Mouse (Mus musculus) gastrocnemius, adult 2 months (tissue): ENCODE measurements around the gene Strada. TPM values are rescaled to one million over a fixed set of nuclear protein-coding genes. Genes with fewer than 3 reads are reported as not detected.
A peak's percentile ranks its signal among the peaks of the same experiment; 100 is the strongest.

Source experiments
- DNase-seq: peaks from one replicate; pipeline ENCODE4 v3.0.0; 2022
- H3K27ac ChIP-seq: fragments of 200-600 bp; 2 replicates; pipeline ENCODE4 v1.8.1; 2022; ENCODE audit warnings: mild to moderate bottlenecking
- H3K4me3 ChIP-seq: fragments of 200-600 bp; 2 replicates; pipeline ENCODE4 v1.8.1; 2022; ENCODE audit warnings: mild to moderate bottlenecking, moderate library complexity
- CTCF ChIP-seq: fragments of 200-600 bp; IDR thresholded peaks from 2 replicates; pipeline ENCODE4 v1.8.1; 2022; ENCODE audit warnings: antibody characterized with exemption, mild to moderate bottlenecking, moderate library complexity
- intact Hi-C: fragments of 180-260 bp; cut with DNase I; formaldehyde crosslinking; loops from one replicate; pipeline ENCODE4 v1.15.1; 2025
- total RNA-seq, 2 experiments: library from RNA; stranded (reverse); gene quantifications; 2 replicates each; pipeline ENCODE4 v1.2.3; 2021

Strada gene
- total RNA-seq, 2 experiments from 2014 or later, result 10.0 to 10.5 TPM

DNA sequence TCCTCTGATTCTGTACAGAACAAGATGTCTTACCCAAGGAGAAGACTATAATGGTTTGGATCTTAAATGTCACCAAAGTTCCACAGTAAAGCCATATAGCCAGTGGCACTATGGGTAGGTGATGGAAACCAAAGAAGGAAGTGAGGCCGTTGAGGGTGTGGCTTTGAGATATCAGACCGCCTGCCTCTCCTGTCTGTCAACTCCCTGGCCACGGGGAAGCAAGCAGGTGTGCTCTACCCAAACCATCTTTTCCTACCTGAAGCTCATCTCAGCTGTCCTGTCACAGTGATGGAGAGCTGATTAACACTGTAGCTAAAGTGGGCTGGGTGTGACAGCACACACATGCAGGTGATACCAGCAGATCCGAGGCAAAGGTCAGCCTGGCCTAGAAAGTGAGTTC, 3.7 kb downstream of the Strada start:
- Histone ChIP-seq H3K27ac (no peak overlapping the region), H3K4me3 (no peak overlapping the region)
- no peak for TF ChIP-seq CTCF
- DNase-seq, result no peak
- intact Hi-C loops, result no loop called here

GRCm38 (mm10) chr11:106195341-106195740, 6.6 kb downstream of the Strada start:
- intact Hi-C loops, result no loop called here
- Histone ChIP-seq H3K27ac (no peak overlapping the region), H3K4me3 (no peak overlapping the region)
- no peak for TF ChIP-seq CTCF
- DNase-seq, result no peak

- TF ChIP-seq CTCF, result no peak
- no peak overlapping the region for H3K4me3 ChIP-seq
- no peak overlapping the region for H3K27ac ChIP-seq
- no peak for DNase-seq
- intact Hi-C loops, result no loop called here
Observed at GRCm38 (mm10) chr11:106194891-106195290, 7.1 kb downstream of the Strada start.

GRCm38 (mm10) chr11:106194155-106194541, 7.8 kb downstream of the Strada start:
- H3K4me3 ChIP-seq, result peak overlapping the region; percentile 80
- DNase-seq, result no peak
- intact Hi-C loops, result no loop called here
- H3K27ac ChIP-seq, result peak overlapping the region; percentile 86
- TF ChIP-seq CTCF, result no peak

DNA sequence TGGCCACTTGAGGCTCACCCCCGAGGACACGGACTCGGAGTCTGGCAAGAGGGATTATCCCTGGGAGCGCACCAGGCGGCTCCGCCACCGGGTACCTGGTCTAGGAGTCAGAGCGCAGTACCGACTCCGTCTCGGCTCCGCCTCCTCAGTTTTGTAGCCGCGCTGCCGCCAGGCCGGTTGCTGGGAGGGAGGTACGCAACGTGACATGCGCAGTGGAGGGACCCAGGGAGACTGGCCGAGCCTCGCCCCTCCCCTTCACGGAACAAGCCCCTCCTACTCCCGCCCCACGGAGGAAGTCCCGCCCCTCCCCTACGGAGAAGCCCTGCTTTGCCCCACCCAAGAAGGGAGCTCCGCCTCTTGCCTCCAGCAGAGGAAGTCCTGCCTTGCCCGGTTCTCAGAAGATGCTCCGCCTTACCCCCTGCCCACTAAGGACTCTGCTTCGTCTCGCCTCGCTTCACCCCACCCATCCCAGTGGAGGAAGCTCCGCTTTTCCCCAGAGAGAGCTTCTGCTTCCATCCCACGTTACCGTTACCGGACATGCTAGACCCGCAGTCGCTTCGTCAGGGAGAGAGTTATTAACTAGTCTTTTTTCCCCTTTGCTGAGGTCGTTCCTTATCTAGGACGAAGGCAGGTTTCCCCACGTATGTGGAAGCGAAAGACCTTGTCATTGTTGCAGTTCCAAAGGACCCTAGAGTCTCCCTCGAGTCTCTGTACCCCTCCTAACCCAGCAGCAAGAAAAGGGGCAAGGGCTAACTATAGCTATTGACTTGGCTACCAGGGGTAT, 8.4 kb downstream of the Strada start:
- TF ChIP-seq CTCF, result peak; percentile 15; the same call in 1 of the 2 replicates
- DNase-seq, result peak; percentile 98
- intact Hi-C loops, result loop anchor here (2.0 kb wide), 1 partner anchor 33 kb away; the partner anchor contains the start of genes Gm10840 and Limd2
- Histone ChIP-seq H3K4me3 (peak overlapping the region; percentile 80), H3K27ac (peak overlapping the region; percentile 92)

GRCm38 (mm10) chr11:106192657-106193370, 9.2 kb downstream of the Strada start:
- intact Hi-C loops, result loop anchor here (2.0 kb wide), 1 partner anchor 32 kb away; the partner anchor contains the start of genes Gm10840 and Limd2
- peak overlapping the region; percentile 80 for H3K4me3 ChIP-seq
- no peak; the same call in 1 of the 2 replicates for TF ChIP-seq CTCF
- no peak for DNase-seq
- peak overlapping the region; percentile 92 for H3K27ac ChIP-seq

DNA sequence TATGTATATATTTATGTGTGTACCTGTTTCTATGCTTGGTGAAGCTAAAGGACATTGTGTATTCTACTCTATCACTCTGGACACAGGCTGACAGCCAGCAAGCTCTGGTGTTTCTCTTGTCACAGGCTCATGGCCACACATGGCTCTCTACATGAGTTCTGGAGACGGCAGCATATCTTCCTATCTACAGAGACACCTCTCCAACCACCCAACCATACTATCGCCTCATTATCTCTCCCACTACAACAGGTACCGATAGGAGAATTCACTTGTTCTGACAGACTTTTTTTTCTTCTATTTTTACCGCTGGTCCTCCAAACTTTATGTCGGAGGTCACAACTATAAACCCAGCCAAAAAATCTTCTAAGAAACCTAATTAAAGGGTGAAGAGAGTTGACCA, 9.7 kb downstream of the Strada start:
- no peak for DNase-seq
- Histone ChIP-seq H3K27ac (no peak overlapping the region; the same call in 1 of the 2 replicates), H3K4me3 (peak overlapping the region; percentile 80; the same call in 1 of the 2 replicates)
- intact Hi-C loops, result loop anchor here (2.0 kb wide), 1 partner anchor 31 kb away; the partner anchor contains the start of genes Gm10840 and Limd2
- TF ChIP-seq CTCF, result no peak

DNA sequence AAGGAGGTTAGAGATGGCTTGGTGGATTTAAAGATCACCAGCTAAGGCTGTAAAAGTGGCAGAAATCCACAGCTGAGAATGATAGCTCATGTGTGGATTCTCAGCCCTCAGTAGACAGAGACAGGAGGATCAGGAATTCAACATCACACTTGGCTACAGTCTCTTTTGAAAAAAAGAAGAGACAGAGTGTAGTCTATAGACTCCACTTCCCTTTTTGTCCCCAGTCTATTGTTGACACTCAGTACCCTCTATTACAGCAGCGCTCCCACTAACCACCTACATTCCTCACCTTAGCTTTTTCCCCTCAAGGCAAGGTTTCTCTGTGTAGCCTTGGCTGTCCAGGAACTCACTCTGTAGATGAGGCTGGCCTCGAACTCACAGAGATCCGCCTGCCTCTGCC, 10.3 kb downstream of the Strada start:
- intact Hi-C loops, result loop anchor here (2.0 kb wide), 1 partner anchor 31 kb away; the partner anchor contains the start of genes Gm10840 and Limd2
- Histone ChIP-seq H3K4me3 (no peak overlapping the region), H3K27ac (no peak overlapping the region)
- TF ChIP-seq CTCF, result no peak
- DNase-seq, result no peak

GRCm38 (mm10) chr11:106187326-106187725, 14.6 kb downstream of the Strada start:
- H3K4me3 ChIP-seq, result no peak overlapping the region
- no peak for DNase-seq
- TF ChIP-seq CTCF, result no peak
- intact Hi-C loops, result no loop called here
- H3K27ac ChIP-seq, result peak overlapping the region; percentile 12; the same call in 1 of the 2 replicates

- intact Hi-C loops, result no loop called here
- DNase-seq, result no peak
- no peak for TF ChIP-seq CTCF
- no peak overlapping the region for H3K4me3 ChIP-seq
- peak overlapping the region; percentile 48; the same call in 1 of the 2 replicates for H3K27ac ChIP-seq
Observed at GRCm38 (mm10) chr11:106180449-106180801, 21.5 kb downstream of the Strada start.

- TF ChIP-seq CTCF, result no peak
- Histone ChIP-seq H3K4me3 (no peak overlapping the region), H3K27ac (peak overlapping the region; percentile 48; the same call in 1 of the 2 replicates)
- DNase-seq, result no peak
- intact Hi-C loops, result no loop called here
Observed at GRCm38 (mm10) chr11:106179711-106180448, 22.1 kb downstream of the Strada start.

- intact Hi-C loops, result no loop called here
- H3K27ac ChIP-seq, result no peak overlapping the region
- no peak for DNase-seq
- TF ChIP-seq CTCF, result no peak
- H3K4me3 ChIP-seq, result no peak overlapping the region
Observed at GRCm38 (mm10) chr11:106178036-106178782, 23.8 kb downstream of the Strada start.
